Mouse (Mus musculus) embryonic facial prominence, embryonic 15.5 days (tissue): ENCODE results near the gene Tmem95. TPM values are rescaled to one million over a fixed set of nuclear protein-coding genes. Genes with fewer than 3 reads are reported as not detected.

Experiments
- ATAC-seq: fragments of 200-750 bp; cut with Nextera tagmentation; 2 replicates; pipeline ENCODE4 v1.8.0; 2017; ENCODE audit warnings: low read depth, moderate TSS enrichment; ENCODE audit not compliant: insufficient number of reproducible peaks, low FRiP score, low TSS enrichment
- H3K27ac ChIP-seq: fragments of 300-500 bp; sonication (generic); replicated peaks from 2 replicates; pipeline ENCODE4 v1.5.1; 2015; ENCODE audit warnings: mild to moderate bottlenecking, inconsistent platforms
- H3K27me3 ChIP-seq: fragments of 300-500 bp; sonication (generic); 2 replicates; pipeline ENCODE4 v1.6.1; 2015; ENCODE audit warnings: inconsistent platforms
- H3K36me3 ChIP-seq: fragments of 300-500 bp; sonication (generic); 2 replicates; pipeline ENCODE4 v1.6.1; 2015; ENCODE audit warnings: mild to moderate bottlenecking, inconsistent platforms
- H3K4me1 ChIP-seq: fragments of 300-500 bp; sonication (generic); 2 replicates; pipeline ENCODE4 v1.6.1; 2015; ENCODE audit warnings: inconsistent platforms
- H3K4me2 ChIP-seq: fragments of 300-500 bp; sonication (generic); replicated peaks from 2 replicates; pipeline ENCODE4 v1.6.1; 2015; ENCODE audit warnings: mild to moderate bottlenecking, inconsistent platforms
- H3K4me3 ChIP-seq: fragments of 300-500 bp; sonication (generic); replicated peaks from 2 replicates; pipeline ENCODE4 v1.5.1; 2015; ENCODE audit warnings: mild to moderate bottlenecking, inconsistent platforms
- H3K9ac ChIP-seq: fragments of 300-500 bp; sonication (generic); 2 replicates; pipeline ENCODE4 v1.6.1; 2015; ENCODE audit warnings: inconsistent platforms
- H3K9me3 ChIP-seq: fragments of 300-500 bp; sonication (generic); replicated peaks from 2 replicates; pipeline ENCODE4 v1.6.1; 2016; ENCODE audit warnings: inconsistent platforms
- WGBS: fragments of 180-500 bp; shearing (Covaris S2); methylation state at CpG from one replicate; pipeline ENCODE4 v1.1.7; 2015; 5-methylcytosine and 5-hydroxymethylcytosine counted together
- polyA plus RNA-seq: library from polyadenylated mRNA; unstranded; fragments of >200 nt; fragmentation: Nextera tagmentation; extraction: Ambion mirVana; gene quantifications from 2 replicates; pipeline ENCODE4 v1.2.1, GENCODE M21; 2015

Tmem95 gene
- polyA plus RNA-seq = 0.35 and 0.47 TPM in 2 replicates

- H3K27me3 ChIP-seq = no peaks in the 10 kb centered on the region
- H3K9me3 ChIP-seq = no peaks in the 10 kb centered on the region
- 0 out of 2 replicates have a peak within 1 kb of the TSS, but pooled peaks have one; percentile 9 for H3K9ac ChIP-seq
- peak within 1 kb of the TSS; percentile 26 for H3K4me3 ChIP-seq
- H3K4me2 ChIP-seq = peak within 1 kb of the TSS; percentile 88
- 71% methylated on average over 11 of the region's 11 CpGs for WGBS
- ATAC-seq = no peak
- peaks cover 65% of the 10 kb centered on the region for H3K4me1 ChIP-seq
- H3K27ac ChIP-seq = peak within 1 kb of the TSS; percentile 94
- no peaks in the 10 kb centered on the region for H3K36me3 ChIP-seq
Measured at GRCm38 (mm10) chr11:69877878-69878277, at the start of gene Tmem95. Gene Tmem95 (minus strand): TSS chr11:69878018.

DNA sequence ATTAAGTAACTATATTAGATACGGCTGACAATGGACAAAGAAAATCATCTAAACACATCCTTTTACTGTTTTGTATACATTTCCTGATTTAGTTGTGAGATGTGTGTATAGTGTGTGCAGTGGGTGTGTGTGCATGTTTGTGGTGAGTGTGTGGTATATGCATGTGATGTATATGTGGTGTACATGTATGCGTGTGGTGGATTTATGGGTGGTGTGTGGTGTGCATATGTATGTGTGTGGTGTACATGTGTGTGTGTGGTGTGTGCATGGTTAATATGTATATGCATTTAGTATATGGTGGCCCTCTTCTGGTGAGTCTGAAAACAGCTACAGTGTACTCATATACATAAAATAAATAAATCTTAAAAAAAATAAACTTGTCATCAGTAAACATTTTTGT, 49.7 kb upstream of the Tmem95 start:
- no peak overlapping the region for H3K9ac ChIP-seq
- 90% methylated on average over 2 of the region's 2 CpGs for WGBS
- no peak overlapping the region for H3K4me3 ChIP-seq

GRCm38 (mm10) chr11:69922796-69923195, 45.0 kb upstream of the Tmem95 start:
- WGBS = 55% methylated on average over 3 of the region's 3 CpGs
- peak overlapping the region; percentile 56; the same call in 1 of the 2 replicates for H3K4me2 ChIP-seq

More for the DNA sequence above, 49.7 kb upstream of the Tmem95 start:
- Histone ChIP-seq H3K36me3 (no peaks in the 10 kb centered on the region), H3K9me3 (no peaks in the 10 kb centered on the region), H3K4me1 (no peaks in the 10 kb centered on the region; the same call in 1 of the 2 replicates), H3K27me3 (no peaks in the 10 kb centered on the region), H3K27ac (no peak overlapping the region), H3K4me2 (no peak overlapping the region)
- ATAC-seq = no peak

GRCm38 (mm10) chr11:69922012-69922756, 44.4 kb upstream of the Tmem95 start:
- H3K4me2 ChIP-seq = peak overlapping the region; percentile 56
- H3K27ac ChIP-seq = peak overlapping the region; percentile 99
- H3K9ac ChIP-seq = peak overlapping the region; percentile 46
- peak overlapping the region; percentile 95 for H3K4me3 ChIP-seq
- no peaks in the 10 kb centered on the region for H3K27me3 ChIP-seq
- peaks cover 22% of the 10 kb centered on the region for H3K36me3 ChIP-seq
- ATAC-seq = no peak
- peaks cover 16% of the 10 kb centered on the region for H3K4me1 ChIP-seq
- WGBS = 2% methylated on average over 12 of the region's 12 CpGs
- H3K9me3 ChIP-seq = no peaks in the 10 kb centered on the region

More at GRCm38 (mm10) chr11:69922796-69923195, 45.0 kb upstream of the Tmem95 start:
- no peaks in the 10 kb centered on the region for H3K9me3 ChIP-seq
- H3K27me3 ChIP-seq = no peaks in the 10 kb centered on the region
- H3K36me3 ChIP-seq = peaks cover 16% of the 10 kb centered on the region
- H3K9ac ChIP-seq = no peak overlapping the region
- H3K4me1 ChIP-seq = peaks cover 16% of the 10 kb centered on the region
- no peak overlapping the region for H3K4me3 ChIP-seq
- no peak for ATAC-seq
- H3K27ac ChIP-seq = peak overlapping the region; percentile 99; the same call in 1 of the 2 replicates

DNA sequence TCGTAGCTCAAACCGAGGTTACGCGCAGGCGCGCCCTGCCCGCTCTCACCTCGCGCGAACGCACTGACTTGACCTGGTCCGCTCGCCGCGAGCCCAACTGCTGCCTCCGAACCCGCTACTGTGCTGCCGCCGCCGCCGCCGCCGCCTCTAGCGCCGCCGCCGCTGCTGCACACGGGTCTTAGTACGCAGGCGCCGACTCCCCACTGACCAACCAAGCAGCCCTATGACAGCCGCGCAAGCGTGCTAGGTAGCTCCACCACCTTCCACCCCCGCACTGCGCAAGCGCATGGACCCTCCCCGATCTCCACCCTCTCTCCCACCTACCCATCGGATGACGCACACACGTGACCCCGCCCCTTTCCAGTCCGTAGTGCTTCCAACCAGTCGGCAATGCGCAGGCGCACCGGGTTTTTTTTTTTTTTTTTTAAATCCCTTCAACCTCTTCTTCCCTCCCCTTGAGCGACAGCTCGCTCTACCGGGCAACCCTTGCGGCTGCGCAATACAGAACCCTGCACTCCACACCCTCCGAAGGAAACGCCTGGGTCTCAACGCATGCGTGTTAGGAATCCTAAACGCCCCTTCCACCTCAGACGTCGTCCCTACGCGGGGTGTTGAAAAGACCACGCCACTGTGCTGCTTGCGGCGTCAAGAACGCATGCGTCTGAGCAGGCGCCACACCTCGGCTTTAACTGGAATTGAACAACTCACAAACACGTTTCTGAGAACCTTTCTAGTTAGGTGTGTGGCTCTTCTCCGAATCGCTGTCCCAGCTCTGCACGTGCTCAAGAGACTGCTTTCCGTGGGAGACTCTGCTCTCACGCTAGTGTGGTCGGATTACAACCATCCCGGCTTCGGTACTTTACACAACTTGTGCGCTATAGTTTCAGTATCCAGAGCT, 43.5 kb upstream of the Tmem95 start, which contains the start of gene Eif5a:
Eif5a (minus strand) TSS at position 845 of the 898 bp plus-strand sequence.
- Histone ChIP-seq H3K4me3 (peak within 1 kb of the TSS; percentile 95), H3K36me3 (peaks cover 30% of the 10 kb centered on the region), H3K9me3 (no peaks in the 10 kb centered on the region), H3K4me2 (peak within 1 kb of the TSS; percentile 82), H3K4me1 (peaks cover 17% of the 10 kb centered on the region), H3K9ac (peak within 1 kb of the TSS; percentile 98), H3K27ac (peak within 1 kb of the TSS; percentile 99), H3K27me3 (no peaks in the 10 kb centered on the region)
- ATAC-seq = peak; percentile 97
- under 1% methylated on average over 77 of the region's 78 CpGs for WGBS

- H3K4me2 ChIP-seq = peak overlapping the region; percentile 82
- peak overlapping the region; percentile 98 for H3K9ac ChIP-seq
- H3K9me3 ChIP-seq = no peaks in the 10 kb centered on the region
- H3K27ac ChIP-seq = peak overlapping the region; percentile 96
- under 1% methylated on average over 54 of the region's 65 CpGs for WGBS
- H3K27me3 ChIP-seq = no peaks in the 10 kb centered on the region
- no peak for ATAC-seq
- peaks cover 39% of the 10 kb centered on the region for H3K36me3 ChIP-seq
- peak overlapping the region; percentile 95 for H3K4me3 ChIP-seq
- H3K4me1 ChIP-seq = peaks cover 26% of the 10 kb centered on the region
Measured at GRCm38 (mm10) chr11:69920266-69921031, 42.6 kb upstream of the Tmem95 start.

GRCm38 (mm10) chr11:69919661-69920265, 41.9 kb upstream of the Tmem95 start:
- Histone ChIP-seq H3K9ac (peak overlapping the region; percentile 98), H3K9me3 (no peaks in the 10 kb centered on the region), H3K4me1 (peaks cover 33% of the 10 kb centered on the region), H3K27ac (peak overlapping the region; percentile 96), H3K27me3 (no peaks in the 10 kb centered on the region), H3K4me2 (peak overlapping the region; percentile 82), H3K36me3 (peaks cover 45% of the 10 kb centered on the region), H3K4me3 (peak overlapping the region; percentile 95)
- ATAC-seq = no peak
- WGBS = under 1% methylated on average over 17 of the region's 17 CpGs

DNA sequence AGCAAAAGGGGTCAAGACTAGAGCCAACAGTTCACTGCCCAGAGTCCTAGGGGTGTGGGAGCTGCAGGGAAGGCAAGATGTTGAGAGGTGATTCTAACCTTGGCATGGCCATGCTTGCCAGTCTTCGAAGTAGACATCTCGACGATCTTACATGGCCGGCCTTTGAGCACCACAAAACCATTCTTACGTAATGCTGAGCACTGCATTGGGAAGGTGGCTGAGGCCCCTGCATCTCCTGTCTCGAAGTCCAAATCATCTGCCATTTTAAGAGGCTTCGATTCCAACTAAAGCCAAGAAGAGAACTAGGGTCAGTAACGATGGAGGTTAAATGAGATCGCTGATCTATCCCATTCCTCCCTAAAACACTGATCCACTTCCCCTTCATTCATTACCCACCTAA, 41.2 kb upstream of the Tmem95 start:
- 76% methylated on average over 9 of the region's 9 CpGs for WGBS
- Histone ChIP-seq H3K9ac (peak overlapping the region; percentile 18; the same call in 1 of the 2 replicates), H3K36me3 (peaks cover 45% of the 10 kb centered on the region), H3K4me1 (peaks cover 38% of the 10 kb centered on the region), H3K9me3 (no peaks in the 10 kb centered on the region), H3K27ac (peak overlapping the region; percentile 96), H3K27me3 (no peaks in the 10 kb centered on the region), H3K4me3 (peak overlapping the region; percentile 95), H3K4me2 (peak overlapping the region; percentile 82)
- ATAC-seq = no peak

GRCm38 (mm10) chr11:69918118-69918517, 40.3 kb upstream of the Tmem95 start:
- peaks cover 43% of the 10 kb centered on the region for H3K4me1 ChIP-seq
- H3K9ac ChIP-seq = no peak overlapping the region
- H3K27me3 ChIP-seq = no peaks in the 10 kb centered on the region
- 82% methylated on average over 5 of the region's 5 CpGs for WGBS
- no peak overlapping the region for H3K4me2 ChIP-seq
- no peak overlapping the region for H3K27ac ChIP-seq
- no peaks in the 10 kb centered on the region for H3K9me3 ChIP-seq
- ATAC-seq = no peak
- 0 out of 2 replicates have a peak overlapping the region, but pooled peaks have one; percentile 1 for H3K4me3 ChIP-seq
- peaks cover 47% of the 10 kb centered on the region for H3K36me3 ChIP-seq

DNA sequence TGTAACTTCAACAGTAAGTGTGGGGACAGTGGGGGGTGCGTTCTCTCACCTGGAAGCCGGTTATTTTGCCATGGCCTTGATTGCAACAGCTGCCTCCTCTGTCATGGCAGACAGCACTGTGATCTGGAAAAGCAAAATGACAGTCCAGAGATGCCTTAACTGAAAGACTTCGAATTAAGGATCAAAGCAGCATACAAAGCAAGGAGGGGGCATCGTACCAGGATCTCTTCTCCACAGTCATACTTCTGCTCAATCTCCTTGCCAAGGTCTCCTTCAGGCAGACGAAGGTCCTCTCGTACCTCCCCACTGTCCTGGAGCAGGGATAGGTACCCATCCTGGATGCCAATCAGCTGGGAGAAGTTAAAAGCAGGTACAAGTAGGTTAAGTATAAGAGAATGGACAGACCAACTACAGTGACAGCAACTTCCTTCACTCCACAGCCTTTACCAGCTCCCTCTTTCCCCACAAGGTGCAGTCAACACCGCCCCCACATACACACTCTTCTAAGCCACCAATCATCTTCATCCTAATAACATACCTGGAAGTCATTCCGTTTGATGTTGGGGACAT, 39.6 kb upstream of the Tmem95 start:
- Histone ChIP-seq H3K4me1 (peaks cover 46% of the 10 kb centered on the region), H3K4me2 (no peak overlapping the region), H3K27ac (no peak overlapping the region), H3K27me3 (no peaks in the 10 kb centered on the region), H3K36me3 (peaks cover 54% of the 10 kb centered on the region), H3K9me3 (no peaks in the 10 kb centered on the region), H3K9ac (no peak overlapping the region), H3K4me3 (no peak overlapping the region)
- ATAC-seq = no peak
- 79% methylated on average over 8 of the region's 8 CpGs for WGBS
